Mouse (Mus musculus): Measurements from ENCODE around the gene Soat2.

GRCm38 (mm10) chr15:102149561-102149960 lies 765 bp upstream of the Soat2 start:
- TF ChIP-seq CTCF (IDR thresholded peaks at IDR 0.05; ENCODE audit: low read depth, low read length) (no peak), POLR2A (IDR thresholded peaks at IDR 0.05; ENCODE audit: extremely low read depth, insufficient read depth, low read length) (no peak)
